Mouse (Mus musculus) lung, embryonic 16.5 days (tissue): ENCODE measurements around the gene H2afy. TPM values are rescaled to one million over a fixed set of nuclear protein-coding genes. Genes with fewer than 3 reads are reported as not detected.

Experiments
- ATAC-seq: fragments of 200-750 bp; cut with Nextera tagmentation; 2 replicates; pipeline ENCODE4 v1.8.0; 2017; ENCODE audit warnings: low read depth, mild to moderate bottlenecking, moderate library complexity
- H3K27ac ChIP-seq: fragments of 300-500 bp; sonication (generic); 2 replicates; pipeline ENCODE4 v1.5.1; 2014; ENCODE audit warnings: mild to moderate bottlenecking, control low read depth, low read length
- H3K27me3 ChIP-seq: fragments of 300-500 bp; sonication (generic); 2 replicates; pipeline ENCODE4 v1.6.1; 2014; ENCODE audit warnings: low read depth, low read length, mixed read lengths; ENCODE audit not compliant: control insufficient read depth, insufficient read depth
- H3K36me3 ChIP-seq: fragments of 300-500 bp; sonication (generic); 2 replicates; pipeline ENCODE4 v1.6.1; 2014; ENCODE audit warnings: low read length; ENCODE audit not compliant: control insufficient read depth, insufficient read depth
- H3K4me1 ChIP-seq: fragments of 300-500 bp; sonication (generic); replicated peaks from 2 replicates; pipeline ENCODE4 v1.6.1; 2014; ENCODE audit warnings: low read length, mixed read lengths; ENCODE audit not compliant: control insufficient read depth, insufficient read depth
- H3K4me2 ChIP-seq: fragments of 300-500 bp; sonication (generic); 2 replicates; pipeline ENCODE4 v1.6.1; 2014; ENCODE audit warnings: low read depth, low read length, control low read depth
- H3K4me3 ChIP-seq: fragments of 300-500 bp; sonication (generic); 2 replicates; pipeline ENCODE4 v1.5.1; 2014; ENCODE audit warnings: mild to moderate bottlenecking, low read length, control low read depth
- H3K9ac ChIP-seq: fragments of 300-500 bp; sonication (generic); 2 replicates; pipeline ENCODE4 v1.6.1; 2014; ENCODE audit warnings: low read length, control low read depth
- H3K9me3 ChIP-seq: fragments of 300-500 bp; sonication (generic); 2 replicates; pipeline ENCODE4 v1.6.1; 2016; ENCODE audit warnings: low read length; ENCODE audit not compliant: control insufficient read depth
- WGBS: fragments of 180-500 bp; shearing (Covaris S2); extraction: QIAGEN DNeasy Blood & Tissue Kit; methylation state at CpG from one replicate; pipeline ENCODE4 v1.1.7; 2014; 5-methylcytosine and 5-hydroxymethylcytosine counted together
- polyA plus RNA-seq: library from polyadenylated mRNA; unstranded; fragments of >200 nt; fragmentation: Nextera tagmentation; extraction: Ambion mirVana; gene quantifications from 2 replicates; pipeline ENCODE4 v1.2.1, GENCODE M21; 2015

The H2afy gene
- polyA plus RNA-seq, 1 experiment from 2014 or later: 266 TPM

DNA sequence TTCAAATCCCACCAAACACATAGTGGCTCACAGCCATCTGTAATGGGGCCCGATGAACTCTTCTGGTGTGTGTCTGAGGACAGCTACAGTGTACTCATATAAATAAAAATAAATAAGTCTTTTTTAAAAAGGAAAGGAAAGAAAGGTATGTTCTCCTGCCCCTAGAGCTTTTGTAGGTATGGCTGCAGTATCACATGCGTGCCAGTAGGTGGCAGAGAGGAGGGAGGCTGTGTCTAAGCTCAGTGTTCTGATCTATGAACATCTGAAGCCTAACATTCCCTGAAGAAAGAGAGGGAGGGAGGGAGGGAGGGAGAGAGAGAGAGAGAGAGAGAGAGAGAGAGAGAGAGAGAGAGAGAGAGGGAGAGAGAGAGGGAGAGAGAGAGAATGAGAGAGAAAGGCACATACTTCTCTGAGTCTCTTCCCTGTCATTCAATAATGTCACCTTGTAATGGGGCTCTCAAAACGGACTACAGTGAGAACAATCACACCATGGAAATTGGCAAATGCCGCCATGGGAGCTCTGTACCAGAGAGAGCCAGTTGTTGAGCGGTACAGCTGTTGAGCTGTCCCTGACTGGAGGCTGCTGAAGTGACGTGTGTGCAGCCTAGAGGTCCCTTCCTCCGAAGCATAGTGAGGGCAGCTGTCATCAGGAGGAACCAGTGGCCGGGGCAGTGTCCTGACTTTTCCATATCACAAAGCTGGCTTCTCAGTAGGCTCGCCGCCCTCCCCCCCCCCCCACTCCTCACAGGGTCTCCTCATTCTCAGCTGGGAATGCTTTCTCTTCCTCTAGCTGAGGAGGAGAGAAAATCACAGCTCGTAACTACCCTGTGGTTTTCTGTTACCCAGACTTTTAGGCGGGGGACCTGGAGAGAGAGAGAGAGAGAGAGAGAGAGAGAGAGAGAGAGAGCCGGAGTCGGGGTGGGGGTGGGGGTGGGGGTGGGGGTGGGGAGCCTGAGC lies 31.6 kb upstream of the H2afy start:
- H3K4me3 ChIP-seq: no peak overlapping the region
- H3K4me2 ChIP-seq: no peak overlapping the region
- no peaks in the 10 kb centered on the region for H3K36me3 ChIP-seq
- ATAC-seq: peak; percentile 59
- H3K27me3 ChIP-seq: no peaks in the 10 kb centered on the region
- H3K9ac ChIP-seq: no peak overlapping the region
- H3K9me3 ChIP-seq: no peaks in the 10 kb centered on the region
- WGBS: 27% methylated on average over 12 of the region's 14 CpGs
- no peaks in the 10 kb centered on the region; the same call in 1 of the 2 replicates for H3K4me1 ChIP-seq
- H3K27ac ChIP-seq: no peak overlapping the region

- WGBS: 82% methylated on average over 11 of the region's 11 CpGs
- H3K9me3 ChIP-seq: no peaks in the 10 kb centered on the region
- no peak for ATAC-seq
- no peak overlapping the region for H3K9ac ChIP-seq
- H3K4me3 ChIP-seq: no peak overlapping the region
- no peak overlapping the region for H3K27ac ChIP-seq
- H3K36me3 ChIP-seq: no peaks in the 10 kb centered on the region
- H3K27me3 ChIP-seq: peaks cover 5% of the 10 kb centered on the region
- H3K4me1 ChIP-seq: no peaks in the 10 kb centered on the region; the same call in 1 of the 2 replicates
- no peak overlapping the region for H3K4me2 ChIP-seq
Observed at GRCm38 (mm10) chr13:56165561-56165960, 29.4 kb upstream of the H2afy start.

DNA sequence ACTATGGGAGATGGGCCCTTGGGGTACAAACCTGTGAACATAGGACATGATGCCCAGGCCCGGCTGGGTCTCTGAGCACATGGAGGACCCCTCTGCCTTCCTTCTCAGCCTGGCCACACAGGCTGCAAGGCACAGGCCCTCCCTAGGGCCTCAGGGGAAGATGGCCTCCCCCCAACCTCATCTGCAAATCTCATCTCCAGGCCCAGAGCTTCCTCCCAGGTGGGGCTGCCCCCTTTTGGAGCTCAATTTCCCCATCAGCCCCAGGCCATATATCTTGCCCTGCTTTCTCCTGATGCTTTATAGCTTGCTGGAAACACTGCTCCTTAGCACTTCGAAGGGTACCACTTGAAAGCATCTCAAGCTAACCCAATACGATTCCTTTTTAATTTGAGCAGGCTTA lies 28.2 kb upstream of the H2afy start:
- no peak for ATAC-seq
- Histone ChIP-seq H3K4me2 (no peak overlapping the region), H3K9me3 (no peaks in the 10 kb centered on the region), H3K36me3 (no peaks in the 10 kb centered on the region), H3K9ac (no peak overlapping the region), H3K27ac (no peak overlapping the region), H3K27me3 (peaks cover 6% of the 10 kb centered on the region), H3K4me3 (no peak overlapping the region), H3K4me1 (peaks cover 5% of the 10 kb centered on the region)
- 83% methylated on average over 3 of the region's 3 CpGs for WGBS

GRCm38 (mm10) chr13:56163751-56164150 lies 27.6 kb upstream of the H2afy start:
- peak; percentile 63; the same call in 1 of the 2 replicates for ATAC-seq
- peaks cover 6% of the 10 kb centered on the region for H3K27me3 ChIP-seq
- no peaks in the 10 kb centered on the region for H3K36me3 ChIP-seq
- peaks cover 11% of the 10 kb centered on the region for H3K4me1 ChIP-seq
- no peak overlapping the region for H3K27ac ChIP-seq
- no peak overlapping the region for H3K4me2 ChIP-seq
- H3K9me3 ChIP-seq: no peaks in the 10 kb centered on the region
- no peak overlapping the region for H3K4me3 ChIP-seq
- 18% methylated on average over 6 of the region's 6 CpGs for WGBS
- H3K9ac ChIP-seq: no peak overlapping the region

DNA sequence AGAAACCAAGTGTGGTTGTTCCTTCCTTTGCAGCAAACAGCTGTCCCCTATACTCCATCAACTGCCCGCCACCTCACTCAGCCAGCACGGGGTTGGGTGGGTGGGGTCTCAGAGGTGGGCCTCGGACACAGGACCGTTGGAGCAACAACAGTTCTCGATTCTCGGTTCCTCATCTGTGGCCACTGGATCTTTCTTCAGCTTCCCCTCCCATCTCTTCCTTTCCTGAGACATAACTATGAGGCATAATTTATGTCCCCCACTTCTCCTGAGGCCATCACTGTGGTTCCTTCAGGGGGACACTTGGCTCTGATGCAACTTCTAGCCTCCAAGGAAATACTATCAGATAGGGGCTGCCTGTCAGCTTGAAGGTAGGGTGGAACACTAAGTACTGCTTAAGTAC lies 26.7 kb upstream of the H2afy start:
- Histone ChIP-seq H3K4me3 (no peak overlapping the region), H3K9me3 (no peaks in the 10 kb centered on the region), H3K36me3 (no peaks in the 10 kb centered on the region), H3K4me2 (no peak overlapping the region), H3K27ac (no peak overlapping the region), H3K4me1 (peaks cover 11% of the 10 kb centered on the region), H3K27me3 (peaks cover 6% of the 10 kb centered on the region), H3K9ac (no peak overlapping the region)
- ATAC-seq: no peak
- WGBS: 58% methylated on average over 6 of the region's 6 CpGs

- WGBS: 16% methylated on average over 17 of the region's 17 CpGs
- Histone ChIP-seq H3K4me3 (no peak overlapping the region), H3K9ac (no peak overlapping the region), H3K27ac (no peak overlapping the region), H3K9me3 (no peaks in the 10 kb centered on the region), H3K4me1 (peaks cover 11% of the 10 kb centered on the region), H3K36me3 (no peaks in the 10 kb centered on the region), H3K27me3 (peaks cover 6% of the 10 kb centered on the region), H3K4me2 (no peak overlapping the region)
- no peak for ATAC-seq
Observed at GRCm38 (mm10) chr13:56159614-56160363, 23.6 kb upstream of the H2afy start.

DNA sequence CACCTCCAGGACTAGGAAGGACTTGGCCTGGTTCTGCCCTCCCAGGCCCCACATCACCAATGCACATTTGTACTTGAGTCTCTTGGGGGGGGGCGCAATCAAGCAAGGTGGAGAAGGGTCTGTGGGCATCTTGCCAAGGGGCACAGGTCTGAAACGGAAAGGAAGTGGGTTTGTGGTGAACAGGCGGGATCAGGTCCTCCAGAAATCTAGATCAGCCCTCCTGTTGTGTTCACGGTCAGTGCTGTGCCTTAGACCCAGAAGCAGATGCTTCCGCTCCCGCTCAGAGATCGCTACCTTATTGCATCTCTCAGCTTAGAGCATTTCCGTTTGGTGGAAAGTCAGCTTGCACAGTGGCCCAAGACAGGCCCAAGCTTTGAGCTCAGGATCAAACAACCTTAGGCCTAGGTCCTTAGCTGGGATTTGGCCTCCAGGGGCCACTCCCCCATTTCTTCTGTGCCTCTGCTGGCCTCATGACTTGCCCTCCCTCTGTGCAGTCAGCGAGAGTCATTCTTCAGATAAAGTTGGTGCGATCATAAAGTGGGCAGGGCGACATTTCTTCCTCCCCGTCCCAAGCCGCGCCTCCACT lies 22.9 kb upstream of the H2afy start:
- 25% methylated on average over 14 of the region's 14 CpGs for WGBS
- H3K36me3 ChIP-seq: no peaks in the 10 kb centered on the region
- no peak overlapping the region for H3K4me2 ChIP-seq
- H3K9me3 ChIP-seq: no peaks in the 10 kb centered on the region
- peaks cover 6% of the 10 kb centered on the region for H3K27me3 ChIP-seq
- no peak overlapping the region for H3K27ac ChIP-seq
- peak; percentile 34; the same call in 1 of the 2 replicates for ATAC-seq
- H3K4me1 ChIP-seq: peaks cover 11% of the 10 kb centered on the region
- no peak overlapping the region for H3K4me3 ChIP-seq
- no peak overlapping the region for H3K9ac ChIP-seq

GRCm38 (mm10) chr13:56155671-56156070 lies 19.5 kb upstream of the H2afy start:
- WGBS: 41% methylated on average over 7 of the region's 7 CpGs

DNA sequence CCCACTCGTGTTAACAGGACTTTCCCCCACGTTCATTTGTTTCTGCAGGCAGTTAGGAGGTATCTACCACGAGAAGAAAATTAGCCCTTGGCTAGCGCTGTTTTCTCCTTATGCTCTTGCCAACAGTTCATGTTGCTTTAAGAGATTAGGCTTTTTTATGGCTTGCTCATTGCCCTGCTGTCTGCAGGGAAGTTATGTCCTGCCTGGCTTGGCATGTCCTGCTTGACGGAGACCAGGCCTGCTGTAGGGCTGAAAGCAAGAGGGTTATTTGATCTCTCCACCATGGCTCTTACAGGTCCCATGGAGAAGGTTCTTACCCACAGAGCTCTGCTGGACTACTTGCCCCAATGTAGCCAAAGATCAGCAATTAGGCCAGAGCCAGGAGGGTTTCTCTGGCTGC lies 18.9 kb upstream of the H2afy start:
- Histone ChIP-seq H3K4me3 (no peak overlapping the region), H3K9me3 (no peaks in the 10 kb centered on the region), H3K27me3 (no peaks in the 10 kb centered on the region), H3K4me1 (peaks cover 14% of the 10 kb centered on the region), H3K9ac (no peak overlapping the region), H3K36me3 (no peaks in the 10 kb centered on the region), H3K27ac (no peak overlapping the region), H3K4me2 (no peak overlapping the region)
- no peak for ATAC-seq
- 54% methylated on average over 5 of the region's 5 CpGs for WGBS

More at GRCm38 (mm10) chr13:56155671-56156070, 19.5 kb upstream of the H2afy start:
- H3K36me3 ChIP-seq: no peaks in the 10 kb centered on the region
- no peak overlapping the region for H3K27ac ChIP-seq
- ATAC-seq: no peak
- peaks cover 2% of the 10 kb centered on the region; the same call in 1 of the 2 replicates for H3K27me3 ChIP-seq
- no peak overlapping the region for H3K4me3 ChIP-seq
- no peak overlapping the region for H3K9ac ChIP-seq
- H3K4me2 ChIP-seq: no peak overlapping the region
- H3K9me3 ChIP-seq: no peaks in the 10 kb centered on the region
- H3K4me1 ChIP-seq: peaks cover 14% of the 10 kb centered on the region
